Mouse (Mus musculus): ENCODE measurements around the gene Dock1. TPM values are rescaled to one million over a fixed set of nuclear protein-coding genes. Genes with fewer than 3 reads are reported as not detected.

The Dock1 gene
- total and polyA plus RNA-seq, 3 experiments, result not detected

DNA sequence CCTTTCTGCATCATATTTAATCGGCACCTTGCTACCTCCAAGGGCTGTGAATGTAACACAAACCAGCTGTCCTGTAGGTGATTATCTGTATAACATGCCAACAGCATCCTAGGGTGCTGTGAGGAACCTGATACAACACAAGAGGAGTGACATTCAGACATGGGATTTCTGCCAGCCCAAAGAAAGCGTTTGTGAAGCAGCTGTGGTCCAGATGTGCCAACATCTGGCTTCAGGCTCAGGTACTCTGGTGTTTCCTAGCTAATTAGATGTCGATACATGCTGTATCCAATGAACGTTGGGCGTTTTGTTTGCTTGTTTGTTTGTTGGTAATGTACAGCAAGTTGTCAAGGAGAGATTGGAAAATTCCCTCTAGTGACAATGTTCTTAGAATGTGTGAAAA lies 487.1 kb downstream of the Dock1 start:
- Histone ChIP-seq H3K36me3 (replicated peaks in 1 of 2; ENCODE audit: control insufficient read depth in 1 of 2, insufficient read depth in 1 of 2, low read length in 1 of 2) (no peaks in the 10 kb centered on the region), H3K79me2 (replicated peaks; ENCODE audit: control insufficient read depth, extremely low read depth, insufficient read depth, poor library complexity, severe bottlenecking) (no peaks in the 10 kb centered on the region), H3K4me2 (ENCODE audit: insufficient read depth, low read depth, poor library complexity, severe bottlenecking) (no peak overlapping the region), H3K9me3 (replicated peaks; ENCODE audit: low read length) (peaks cover 66% of the 10 kb centered on the region), H3K27me3 (replicated peaks) (no peaks in the 10 kb centered on the region), H3K27ac (ENCODE audit: insufficient read depth, low read depth) (no peak overlapping the region), H3K4me1 (ENCODE audit: control insufficient read depth in 1 of 2, insufficient read depth in 2 of 2) (no peaks in the 10 kb centered on the region), H3K9ac (ENCODE audit: insufficient read depth, low read depth) (no peak overlapping the region), H3K4me3 (replicated peaks in 1 of 3; ENCODE audit: low read depth in 2 of 3, low read length in 2 of 3, poor library complexity in 1 of 3) (no peak overlapping the region)
- no peak for DNase-seq (ENCODE audit: extremely low read depth)
- TF ChIP-seq NELFE (IDR thresholded peaks at IDR 0.05; ENCODE audit: low read depth, low read length), result no peak
- no peak for TF ChIP-seq IRF4 (IDR thresholded peaks at IDR 0.05; ENCODE audit: low read depth, low read length)
- no peak for TF ChIP-seq PAX5 (IDR thresholded peaks at IDR 0.05; ENCODE audit: low read length)
- no peak for TF ChIP-seq ELF1 (IDR thresholded peaks at IDR 0.05; ENCODE audit: low read depth, low read length)
- no peak for TF ChIP-seq KAT2A (IDR thresholded peaks at IDR 0.05; ENCODE audit: insufficient replicate concordance, low read length)
- TF ChIP-seq USF1 (IDR thresholded peaks at IDR 0.05; ENCODE audit: low read depth, low read length), result no peak
- TF ChIP-seq ETS1 (conservative IDR thresholded peaks at IDR 0.05; ENCODE audit: low read depth, low read length), result no peak
- no peak for TF ChIP-seq CHD2 (IDR thresholded peaks at IDR 0.05; ENCODE audit: low read length)
- TF ChIP-seq ZC3H11A (IDR thresholded peaks at IDR 0.05; ENCODE audit: low read depth, low read length), result no peak
- TF ChIP-seq BHLHE40 (IDR thresholded peaks at IDR 0.05; ENCODE audit: low read depth, low read length), result no peak
- TF ChIP-seq POLR2A (IDR thresholded peaks at IDR 0.05; ENCODE audit: low read depth, low read length), result no peak
- no peak for TF ChIP-seq JUN (IDR thresholded peaks at IDR 0.05; ENCODE audit: insufficient read depth, low read depth, low read length)
- no peak for TF ChIP-seq MXI1 (IDR thresholded peaks at IDR 0.05; ENCODE audit: low read depth, low read length)
- TF ChIP-seq UBTF (IDR thresholded peaks at IDR 0.05; ENCODE audit: low read depth, low read length), result no peak
- no peak for TF ChIP-seq SMC3 (IDR thresholded peaks at IDR 0.05; ENCODE audit: low read depth, low read length)
- TF ChIP-seq E2F4 (IDR thresholded peaks at IDR 0.05; ENCODE audit: insufficient replicate concordance, low read depth, low read length), result no peak
- TF ChIP-seq TCF12 (IDR thresholded peaks at IDR 0.05; ENCODE audit: low read depth, low read length), result no peak
- dilution Hi-C loops (cut with MboI; ENCODE audit: extremely low pct_ligation_motif_present, extremely low pct_unique_long_range_greater_than_20kb, low sequenced_read_pairs), result no loop called here
- in situ Hi-C loops (cut with MboI; ENCODE audit: low pct_ligation_motif_present, low pct_unique_long_range_greater_than_20kb, low sequenced_read_pairs), result no loop called here

DNA sequence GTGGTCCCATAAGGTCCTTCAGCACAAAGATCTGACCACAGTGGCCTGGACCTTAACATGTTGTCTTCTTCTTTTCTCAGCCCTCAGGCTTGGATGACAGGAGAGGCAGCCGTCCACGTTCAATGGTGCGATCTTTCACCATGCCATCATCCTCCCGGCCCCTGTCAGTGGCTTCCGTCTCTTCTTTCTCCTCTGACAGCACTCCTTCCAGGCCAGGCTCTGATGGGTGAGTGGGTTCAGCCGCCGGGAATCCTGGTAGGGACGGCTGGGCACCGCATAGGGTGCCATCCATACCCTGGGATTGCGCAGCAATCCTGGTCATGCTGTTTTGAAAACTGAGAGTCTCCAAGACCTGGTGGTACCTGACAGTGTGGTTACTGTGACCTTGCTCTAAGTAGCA lies 487.9 kb downstream of the Dock1 start:
- Histone ChIP-seq H3K4me1 (ENCODE audit: control insufficient read depth in 1 of 2, insufficient read depth in 2 of 2) (no peaks in the 10 kb centered on the region), H3K36me3 (replicated peaks in 1 of 2; ENCODE audit: control insufficient read depth in 1 of 2, insufficient read depth in 1 of 2, low read length in 1 of 2) (no peaks in the 10 kb centered on the region), H3K4me3 (replicated peaks in 1 of 3; ENCODE audit: low read depth in 2 of 3, low read length in 2 of 3, poor library complexity in 1 of 3) (no peak overlapping the region), H3K4me2 (ENCODE audit: insufficient read depth, low read depth, poor library complexity, severe bottlenecking) (no peak overlapping the region), H3K79me2 (replicated peaks; ENCODE audit: control insufficient read depth, extremely low read depth, insufficient read depth, poor library complexity, severe bottlenecking) (no peaks in the 10 kb centered on the region), H3K9me3 (replicated peaks; ENCODE audit: low read length) (peaks cover 65% of the 10 kb centered on the region), H3K9ac (ENCODE audit: insufficient read depth, low read depth) (no peak overlapping the region), H3K27ac (ENCODE audit: insufficient read depth, low read depth) (no peak overlapping the region), H3K27me3 (replicated peaks) (no peaks in the 10 kb centered on the region)
- in situ Hi-C loops (cut with MboI; ENCODE audit: low pct_ligation_motif_present, low pct_unique_long_range_greater_than_20kb, low sequenced_read_pairs), result no loop called here
- TF ChIP-seq MYC (IDR thresholded peaks at IDR 0.05; ENCODE audit: low read depth, low read length) (no peak), EP300 (IDR thresholded peaks at IDR 0.05; ENCODE audit: low read length) (no peak), POLR2AphosphoS2 (IDR thresholded peaks at IDR 0.05; ENCODE audit: low read depth, low read length) (no peak), CTCF (conservative IDR thresholded peaks at IDR 0.05 in 1 of 2, IDR thresholded peaks at IDR 0.05 in 1 of 2; ENCODE audit: low read depth in 2 of 2, low read length in 2 of 2) (no peak), ELF1 (IDR thresholded peaks at IDR 0.05; ENCODE audit: low read depth, low read length) (no peak), TCF12 (IDR thresholded peaks at IDR 0.05; ENCODE audit: low read depth, low read length) (no peak), E2F4 (IDR thresholded peaks at IDR 0.05; ENCODE audit: insufficient replicate concordance, low read depth, low read length) (no peak), NRF1 (IDR thresholded peaks at IDR 0.05; ENCODE audit: low read depth, low read length) (no peak)
- dilution Hi-C loops (cut with MboI; ENCODE audit: extremely low pct_ligation_motif_present, extremely low pct_unique_long_range_greater_than_20kb, low sequenced_read_pairs), result no loop called here
- no peak for DNase-seq (ENCODE audit: extremely low read depth)

Data from CH12.LX (cell line).